Mouse (Mus musculus): ENCODE data around the gene Gm42742. TPM values are rescaled to one million over a fixed set of nuclear protein-coding genes. Genes with fewer than 3 reads are reported as not detected.

Gm42742 gene
- polyA plus RNA-seq, 1 experiment from 2014 or later = 58.8 TPM

DNA sequence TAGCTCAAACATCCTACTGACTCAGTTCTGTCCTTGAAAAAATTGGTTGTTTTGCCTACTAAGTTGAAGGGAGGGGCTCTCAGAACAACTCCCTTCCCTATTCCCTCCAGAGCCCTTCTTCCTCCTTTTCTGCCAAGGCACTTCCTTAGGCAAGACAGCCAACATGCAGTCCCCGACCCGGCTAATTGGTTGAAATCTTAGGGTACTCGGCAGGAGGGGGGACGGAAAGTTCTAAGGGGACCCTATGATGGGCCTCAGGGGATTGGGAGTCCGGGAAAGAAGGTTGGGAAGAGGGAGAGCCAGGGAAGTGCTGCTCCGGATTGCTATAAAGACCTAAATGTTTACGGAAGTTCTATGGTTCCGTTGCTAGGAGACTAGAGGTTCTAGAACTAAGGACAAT, 45.4 kb downstream of the Gm42742 start:
- Histone ChIP-seq H3K36me3 (ENCODE audit: control insufficient read depth, insufficient read depth, low read length) (peaks cover 11% of the 10 kb centered on the region), H3K9me3 (ENCODE audit: control insufficient read depth, low read length) (no peaks in the 10 kb centered on the region), H3K4me2 (peak overlapping the region; percentile 30; the same call in 1 of the 2 replicates), H3K9ac (ENCODE audit: low read length) (peak overlapping the region; percentile 16; the same call in 1 of the 2 replicates), H3K27me3 (ENCODE audit: control insufficient read depth, insufficient read depth, low read length) (no peaks in the 10 kb centered on the region), H3K27ac (ENCODE audit: low read depth, low read length) (no peak overlapping the region), H3K4me1 (ENCODE audit: control insufficient read depth, insufficient read depth, low read length) (peaks cover 8% of the 10 kb centered on the region), H3K4me3 (ENCODE audit: low read depth, low read length) (peak overlapping the region; percentile 76)
- peak; percentile 86 for DNase-seq (ENCODE audit: low spot score, missing footprints)
- WGBS = 12% methylated on average over 8 of the region's 8 CpGs
- no peak for ATAC-seq (ENCODE audit: low FRiP score)

DNA sequence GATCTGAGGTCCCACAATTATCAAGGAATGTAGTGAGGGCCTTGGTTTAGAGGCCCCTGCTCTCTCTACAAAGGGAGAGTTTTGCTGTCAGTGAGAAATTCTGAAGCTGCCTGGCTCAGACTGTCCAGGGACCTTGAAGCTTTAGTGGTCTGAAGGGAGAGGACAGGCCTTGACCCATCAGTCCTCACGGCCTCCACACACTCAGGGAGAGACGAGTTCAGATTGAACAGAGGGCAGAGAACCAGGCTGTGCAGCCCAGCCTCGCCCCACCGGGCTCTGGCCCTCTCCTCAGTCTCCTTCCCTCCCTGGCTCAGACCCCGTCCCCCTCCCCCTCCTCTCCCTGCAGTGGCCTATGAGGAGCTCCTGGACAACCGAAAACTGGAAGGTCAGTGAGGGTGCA, 53.5 kb downstream of the Gm42742 start:
- Histone ChIP-seq H3K9me3 (ENCODE audit: control insufficient read depth, low read length) (no peaks in the 10 kb centered on the region), H3K9ac (ENCODE audit: low read length) (no peak overlapping the region), H3K27ac (ENCODE audit: low read depth, low read length) (no peak overlapping the region), H3K36me3 (ENCODE audit: control insufficient read depth, insufficient read depth, low read length) (no peaks in the 10 kb centered on the region), H3K27me3 (ENCODE audit: control insufficient read depth, insufficient read depth, low read length) (peaks cover 4% of the 10 kb centered on the region), H3K4me2 (no peak overlapping the region), H3K4me1 (ENCODE audit: control insufficient read depth, insufficient read depth, low read length) (no peaks in the 10 kb centered on the region), H3K4me3 (ENCODE audit: low read depth, low read length) (no peak overlapping the region)
- DNase-seq (ENCODE audit: low spot score, missing footprints) = no peak
- ATAC-seq (ENCODE audit: low FRiP score) = no peak
- 69% methylated on average over 6 of the region's 6 CpGs for WGBS

- Histone ChIP-seq H3K9me3 (ENCODE audit: control insufficient read depth, low read length) (no peaks in the 10 kb centered on the region), H3K27ac (ENCODE audit: low read depth, low read length) (no peak overlapping the region), H3K4me2 (no peak overlapping the region), H3K27me3 (ENCODE audit: control insufficient read depth, insufficient read depth, low read length) (peaks cover 6% of the 10 kb centered on the region), H3K36me3 (ENCODE audit: control insufficient read depth, insufficient read depth, low read length) (no peaks in the 10 kb centered on the region), H3K4me3 (ENCODE audit: low read depth, low read length) (no peak overlapping the region), H3K4me1 (ENCODE audit: control insufficient read depth, insufficient read depth, low read length) (no peaks in the 10 kb centered on the region), H3K9ac (ENCODE audit: low read length) (no peak overlapping the region)
- WGBS = 73% methylated on average over 3 of the region's 3 CpGs
- DNase-seq (ENCODE audit: low spot score, missing footprints) = no peak
- ATAC-seq (ENCODE audit: low FRiP score) = no peak
Measured at GRCm38 (mm10) chr7:126965568-126965967, 55.3 kb downstream of the Gm42742 start.

Small RNA genes within 50 kb of the gene (microRNA-seq; reads per million reads assigned to microRNA genes)
- gene Gm44343 = not detected

Other genes starting within 250 kb of the Gm42742 start
- gene Ypel3, start 244.1 kb downstream of the Gm42742 start, polyA plus RNA-seq (2014; fragmentation: Nextera tagmentation; extraction: Ambion mirVana) = 87.8 and 91.5 TPM in 2 replicates
- 0.20 and 0.43 TPM in 2 replicates for gene Tbx6, start 239.6 kb downstream of the Gm42742 start, polyA plus RNA-seq (2014; fragmentation: Nextera tagmentation; extraction: Ambion mirVana)
- 335 and 336 TPM in 2 replicates for gene Ppp4c, start 228.6 kb downstream of the Gm42742 start, polyA plus RNA-seq (2014; fragmentation: Nextera tagmentation; extraction: Ambion mirVana)
- gene Fam57b, start 223.4 kb downstream of the Gm42742 start, polyA plus RNA-seq (2014; fragmentation: Nextera tagmentation; extraction: Ambion mirVana) = 10.5 and 11.1 TPM in 2 replicates
- gene 4930451I11Rik, start 189.5 kb downstream of the Gm42742 start, polyA plus RNA-seq (2014; fragmentation: Nextera tagmentation; extraction: Ambion mirVana) = not detected in 2 replicates
- gene Doc2a, start 173.7 kb downstream of the Gm42742 start, polyA plus RNA-seq (2014; fragmentation: Nextera tagmentation; extraction: Ambion mirVana) = 4.1 and 4.8 TPM in 2 replicates
- 23.8 and 28.4 TPM in 2 replicates for gene Hirip3, start 159.1 kb downstream of the Gm42742 start, polyA plus RNA-seq (2014; fragmentation: Nextera tagmentation; extraction: Ambion mirVana)
- gene Ino80e, start 158.7 kb downstream of the Gm42742 start, polyA plus RNA-seq (2014; fragmentation: Nextera tagmentation; extraction: Ambion mirVana) = 92.6 and 99.7 TPM in 2 replicates
- gene Taok2, start 136.4 kb downstream of the Gm42742 start, polyA plus RNA-seq (2014; fragmentation: Nextera tagmentation; extraction: Ambion mirVana) = 25.7 and 27.2 TPM in 2 replicates
- gene Tmem219, start 98.2 kb downstream of the Gm42742 start, polyA plus RNA-seq (2014; fragmentation: Nextera tagmentation; extraction: Ambion mirVana) = 25.6 and 26.5 TPM in 2 replicates
- 26.5 and 26.8 TPM in 2 replicates for gene Kctd13, start 92.2 kb downstream of the Gm42742 start, polyA plus RNA-seq (2014; fragmentation: Nextera tagmentation; extraction: Ambion mirVana)
- gene Asphd1, start 71.5 kb downstream of the Gm42742 start, polyA plus RNA-seq (2014; fragmentation: Nextera tagmentation; extraction: Ambion mirVana) = 1.2 and 1.5 TPM in 2 replicates
- 7.8 and 9.9 TPM in 2 replicates for gene Sez6l2, start 70.5 kb downstream of the Gm42742 start, polyA plus RNA-seq (2014; fragmentation: Nextera tagmentation; extraction: Ambion mirVana)
- gene Cdipt, start 45.2 kb downstream of the Gm42742 start, polyA plus RNA-seq (2014; fragmentation: Nextera tagmentation; extraction: Ambion mirVana) = 66.4 and 67.4 TPM in 2 replicates
- gene Cdiptos, start 45.0 kb downstream of the Gm42742 start, polyA plus RNA-seq (2014; fragmentation: Nextera tagmentation; extraction: Ambion mirVana) = 1.3 and 1.4 TPM in 2 replicates
- 2.8 and 3.0 TPM in 2 replicates for gene Mvp, start 6.5 kb downstream of the Gm42742 start, polyA plus RNA-seq (2014; fragmentation: Nextera tagmentation; extraction: Ambion mirVana)
- not detected in 2 replicates for gene Pagr1b, start 4.6 kb downstream of the Gm42742 start, polyA plus RNA-seq (2014; fragmentation: Nextera tagmentation; extraction: Ambion mirVana)
- 59.0 and 70.6 TPM in 2 replicates for gene Pagr1a, start 3.7 kb downstream of the Gm42742 start, polyA plus RNA-seq (2014; fragmentation: Nextera tagmentation; extraction: Ambion mirVana)
- gene Prrt2, start 114 bp upstream of the Gm42742 start, polyA plus RNA-seq (2014; fragmentation: Nextera tagmentation; extraction: Ambion mirVana) = 2.6 and 4.0 TPM in 2 replicates
- 64.3 and 80.7 TPM in 2 replicates for gene Maz, start 5.9 kb upstream of the Gm42742 start, polyA plus RNA-seq (2014; fragmentation: Nextera tagmentation; extraction: Ambion mirVana)
- gene Kif22, start 21.4 kb upstream of the Gm42742 start, polyA plus RNA-seq (2014; fragmentation: Nextera tagmentation; extraction: Ambion mirVana) = 178 and 195 TPM in 2 replicates
- gene Zg16, start 66.2 kb upstream of the Gm42742 start, polyA plus RNA-seq (2014; fragmentation: Nextera tagmentation; extraction: Ambion mirVana) = not detected in 2 replicates
- 1.3 and 1.7 TPM in 2 replicates for gene AI467606, start 70.3 kb upstream of the Gm42742 start, polyA plus RNA-seq (2014; fragmentation: Nextera tagmentation; extraction: Ambion mirVana)
- gene Qprt, start 101.1 kb upstream of the Gm42742 start, polyA plus RNA-seq (2014; fragmentation: Nextera tagmentation; extraction: Ambion mirVana) = 5.7 and 6.2 TPM in 2 replicates
- gene Spn, start 116.7 kb upstream of the Gm42742 start, polyA plus RNA-seq (2014; fragmentation: Nextera tagmentation; extraction: Ambion mirVana) = 0.19 TPM in 1 of 2 replicates, not detected in the other
- gene Cd2bp2, start 175.0 kb upstream of the Gm42742 start, polyA plus RNA-seq (2014; fragmentation: Nextera tagmentation; extraction: Ambion mirVana) = 85.3 and 88.0 TPM in 2 replicates
- 16.9 and 19.3 TPM in 2 replicates for gene Tbc1d10b, start 187.4 kb upstream of the Gm42742 start, polyA plus RNA-seq (2014; fragmentation: Nextera tagmentation; extraction: Ambion mirVana)
- 11.7 and 13.2 TPM in 2 replicates for gene Mylpf, start 187.8 kb upstream of the Gm42742 start, polyA plus RNA-seq (2014; fragmentation: Nextera tagmentation; extraction: Ambion mirVana)
- 30.3 and 32.4 TPM in 2 replicates for gene Zfp553, start 212.0 kb upstream of the Gm42742 start, polyA plus RNA-seq (2014; fragmentation: Nextera tagmentation; extraction: Ambion mirVana)
- 24.6 and 29.8 TPM in 2 replicates for gene Sept1, start 212.0 kb upstream of the Gm42742 start, polyA plus RNA-seq (2014; fragmentation: Nextera tagmentation; extraction: Ambion mirVana)
- gene Zfp771, start 223.2 kb upstream of the Gm42742 start, polyA plus RNA-seq (2014; fragmentation: Nextera tagmentation; extraction: Ambion mirVana) = 49.3 and 54.0 TPM in 2 replicates
- gene Dctpp1, start 239.6 kb upstream of the Gm42742 start, polyA plus RNA-seq (2014; fragmentation: Nextera tagmentation; extraction: Ambion mirVana) = 235 and 254 TPM in 2 replicates

Measured in midbrain, embryonic 11.5 days (tissue).